Mouse (Mus musculus): ENCODE measurements around the gene Atf7. TPM values are rescaled to one million over a fixed set of nuclear protein-coding genes. Genes with fewer than 3 reads are reported as not detected.
"Not testable (repeated sequence)": the region's sequence is repeated elsewhere in the genome, so short reads cannot be mapped to it uniquely, and the experiment has no call there.

The Atf7 gene
- polyA plus RNA-seq, 1 experiment from 2014 or later, result 40.6 TPM

GRCm38 (mm10) chr15:102663825-102664224, 38.6 kb upstream of the Atf7 start:
- no peak for ATAC-seq (ENCODE audit: insufficient read depth, low FRiP score)
- Histone ChIP-seq H3K27me3 (ENCODE audit: control insufficient read depth, insufficient read depth, low read length) (no peaks in the 10 kb centered on the region), H3K36me3 (ENCODE audit: control insufficient read depth, insufficient read depth, low read length) (peaks cover 20% of the 10 kb centered on the region; the same call in 1 of the 2 replicates), H3K4me3 (replicated peaks; ENCODE audit: low read length) (no peak overlapping the region), H3K9ac (ENCODE audit: low read length) (no peak overlapping the region), H3K27ac (ENCODE audit: low read length) (no peak overlapping the region), H3K4me1 (ENCODE audit: control insufficient read depth, insufficient read depth, low read length) (peaks cover 4% of the 10 kb centered on the region; the same call in 1 of the 2 replicates), H3K4me2 (ENCODE audit: low read depth, low read length) (no peak overlapping the region), H3K9me3 (replicated peaks; ENCODE audit: control insufficient read depth, low read length) (no peaks in the 10 kb centered on the region)
- WGBS, result 84% methylated on average over 8 of the region's 8 CpGs

GRCm38 (mm10) chr15:102662601-102663000, 37.3 kb upstream of the Atf7 start:
- H3K36me3 ChIP-seq (ENCODE audit: control insufficient read depth, insufficient read depth, low read length), result peaks cover 20% of the 10 kb centered on the region; the same call in 1 of the 2 replicates
- ATAC-seq (ENCODE audit: insufficient read depth, low FRiP score), result not testable (repeated sequence)
- WGBS, result no CpG with 5 or more reads among the region's 2 CpGs

DNA sequence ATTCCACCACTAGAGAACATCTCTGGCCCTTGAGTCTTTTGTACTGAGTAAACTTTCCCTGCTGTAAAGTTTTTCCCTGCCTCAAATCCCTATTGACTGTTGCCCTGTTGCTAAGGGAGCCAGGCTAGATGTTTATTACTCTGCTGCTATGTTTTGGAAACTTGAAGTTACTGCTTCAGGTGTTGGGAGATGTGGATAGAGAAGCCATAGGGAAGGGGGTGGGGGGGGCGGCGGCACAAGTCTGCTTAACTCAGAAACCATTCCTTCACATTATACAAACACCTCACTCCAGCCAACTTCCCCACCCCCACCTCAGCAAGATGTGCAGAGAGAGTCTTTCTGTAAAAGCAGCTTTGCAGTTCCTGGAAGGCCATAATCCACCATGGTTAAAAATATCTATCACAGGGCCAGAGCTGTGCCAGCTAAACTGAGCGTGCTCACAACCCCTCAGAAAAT, 32.7 kb upstream of the Atf7 start:
- Histone ChIP-seq H3K36me3 (ENCODE audit: control insufficient read depth, insufficient read depth, low read length) (0 out of 2 replicates have a peak, but pooled peaks cover 8% of the 10 kb centered on the region), H3K4me3 (replicated peaks; ENCODE audit: low read length) (no peak overlapping the region), H3K27ac (ENCODE audit: low read length) (peak overlapping the region; percentile 99), H3K4me2 (ENCODE audit: low read depth, low read length) (no peak overlapping the region), H3K4me1 (ENCODE audit: control insufficient read depth, insufficient read depth, low read length) (peaks cover 26% of the 10 kb centered on the region), H3K9me3 (replicated peaks; ENCODE audit: control insufficient read depth, low read length) (no peaks in the 10 kb centered on the region), H3K9ac (ENCODE audit: low read length) (peak overlapping the region; percentile 36; the same call in 1 of the 2 replicates), H3K27me3 (ENCODE audit: control insufficient read depth, insufficient read depth, low read length) (no peaks in the 10 kb centered on the region)
- peak; percentile 68 for ATAC-seq (ENCODE audit: insufficient read depth, low FRiP score)
- WGBS, result 27% methylated on average over 3 of the region's 3 CpGs

More at GRCm38 (mm10) chr15:102662601-102663000, 37.3 kb upstream of the Atf7 start:
- not testable (repeated sequence) for H3K9me3 ChIP-seq (replicated peaks; ENCODE audit: control insufficient read depth, low read length); H3K4me3 ChIP-seq (replicated peaks; ENCODE audit: low read length); H3K27ac ChIP-seq (ENCODE audit: low read length); H3K4me2 ChIP-seq (ENCODE audit: low read depth, low read length); H3K27me3 ChIP-seq (ENCODE audit: control insufficient read depth, insufficient read depth, low read length); H3K9ac ChIP-seq (ENCODE audit: low read length)
- H3K4me1 ChIP-seq (ENCODE audit: control insufficient read depth, insufficient read depth, low read length), result peaks cover 11% of the 10 kb centered on the region

- Histone ChIP-seq H3K9ac (ENCODE audit: low read length) (peak overlapping the region; percentile 58), H3K36me3 (ENCODE audit: control insufficient read depth, insufficient read depth, low read length) (0 out of 2 replicates have a peak, but pooled peaks cover 8% of the 10 kb centered on the region), H3K4me2 (ENCODE audit: low read depth, low read length) (peak overlapping the region; percentile 42), H3K27ac (ENCODE audit: low read length) (peak overlapping the region; percentile 99), H3K4me1 (ENCODE audit: control insufficient read depth, insufficient read depth, low read length) (peaks cover 26% of the 10 kb centered on the region), H3K27me3 (ENCODE audit: control insufficient read depth, insufficient read depth, low read length) (no peaks in the 10 kb centered on the region), H3K9me3 (replicated peaks; ENCODE audit: control insufficient read depth, low read length) (no peaks in the 10 kb centered on the region), H3K4me3 (replicated peaks; ENCODE audit: low read length) (no peak overlapping the region)
- WGBS, result 8% methylated on average over 4 of the region's 4 CpGs
- ATAC-seq (ENCODE audit: insufficient read depth, low FRiP score), result peak; percentile 89
Observed at GRCm38 (mm10) chr15:102656658-102657057, 31.4 kb upstream of the Atf7 start.

- H3K4me2 ChIP-seq (ENCODE audit: low read depth, low read length); H3K27me3 ChIP-seq (ENCODE audit: control insufficient read depth, insufficient read depth, low read length); H3K27ac ChIP-seq (ENCODE audit: low read length); H3K9me3 ChIP-seq (replicated peaks; ENCODE audit: control insufficient read depth, low read length); ATAC-seq (ENCODE audit: insufficient read depth, low FRiP score); H3K4me3 ChIP-seq (replicated peaks; ENCODE audit: low read length); H3K9ac ChIP-seq (ENCODE audit: low read length); H3K36me3 ChIP-seq (ENCODE audit: control insufficient read depth, insufficient read depth, low read length): not testable (repeated sequence)
- WGBS, result 88% methylated on average over 8 of the region's 9 CpGs
- peaks cover 14% of the 10 kb centered on the region for H3K4me1 ChIP-seq (ENCODE audit: control insufficient read depth, insufficient read depth, low read length)
Observed at GRCm38 (mm10) chr15:102651928-102652660, 26.8 kb upstream of the Atf7 start.

DNA sequence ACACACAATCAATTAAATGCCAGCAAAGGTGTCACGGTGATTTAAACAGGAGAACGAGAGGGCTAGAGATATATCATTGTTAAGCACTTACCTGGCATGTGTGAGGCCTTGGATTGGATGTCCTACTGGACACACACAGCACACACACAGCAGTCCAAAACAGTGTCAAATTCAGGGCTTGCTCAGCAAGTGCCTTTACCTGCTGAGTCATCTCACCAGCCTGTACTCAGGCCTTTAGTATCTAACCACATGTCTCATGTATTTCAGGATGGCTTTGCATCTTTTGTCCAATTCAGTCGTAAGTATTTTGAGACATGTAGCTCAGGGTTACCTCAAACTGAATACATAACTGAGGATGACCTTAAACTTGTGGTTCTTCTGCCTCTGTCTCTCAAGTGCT, 25.8 kb upstream of the Atf7 start:
- Histone ChIP-seq H3K4me2 (ENCODE audit: low read depth, low read length) (no peak overlapping the region), H3K36me3 (ENCODE audit: control insufficient read depth, insufficient read depth, low read length) (no peaks in the 10 kb centered on the region), H3K27ac (ENCODE audit: low read length) (no peak overlapping the region), H3K9me3 (replicated peaks; ENCODE audit: control insufficient read depth, low read length) (no peaks in the 10 kb centered on the region), H3K4me1 (ENCODE audit: control insufficient read depth, insufficient read depth, low read length) (peaks cover 4% of the 10 kb centered on the region), H3K27me3 (ENCODE audit: control insufficient read depth, insufficient read depth, low read length) (no peaks in the 10 kb centered on the region), H3K4me3 (replicated peaks; ENCODE audit: low read length) (no peak overlapping the region), H3K9ac (ENCODE audit: low read length) (no peak overlapping the region)
- 57% methylated on average over 3 of the region's 3 CpGs for WGBS
- no peak for ATAC-seq (ENCODE audit: insufficient read depth, low FRiP score)

GRCm38 (mm10) chr15:102635817-102636216, 10.6 kb upstream of the Atf7 start:
- 76% methylated on average over 3 of the region's 3 CpGs for WGBS
- Histone ChIP-seq H3K4me1 (ENCODE audit: control insufficient read depth, insufficient read depth, low read length) (no peaks in the 10 kb centered on the region), H3K9ac (ENCODE audit: low read length) (no peak overlapping the region), H3K9me3 (replicated peaks; ENCODE audit: control insufficient read depth, low read length) (no peaks in the 10 kb centered on the region), H3K36me3 (ENCODE audit: control insufficient read depth, insufficient read depth, low read length) (no peaks in the 10 kb centered on the region), H3K4me3 (replicated peaks; ENCODE audit: low read length) (no peak overlapping the region), H3K4me2 (ENCODE audit: low read depth, low read length) (no peak overlapping the region), H3K27ac (ENCODE audit: low read length) (no peak overlapping the region), H3K27me3 (ENCODE audit: control insufficient read depth, insufficient read depth, low read length) (no peaks in the 10 kb centered on the region)
- ATAC-seq (ENCODE audit: insufficient read depth, low FRiP score), result no peak

- Histone ChIP-seq H3K27ac (ENCODE audit: low read length) (no peak overlapping the region), H3K9ac (ENCODE audit: low read length) (no peak overlapping the region), H3K4me2 (ENCODE audit: low read depth, low read length) (no peak overlapping the region), H3K27me3 (ENCODE audit: control insufficient read depth, insufficient read depth, low read length) (no peaks in the 10 kb centered on the region), H3K9me3 (replicated peaks; ENCODE audit: control insufficient read depth, low read length) (no peaks in the 10 kb centered on the region), H3K36me3 (ENCODE audit: control insufficient read depth, insufficient read depth, low read length) (no peaks in the 10 kb centered on the region), H3K4me3 (replicated peaks; ENCODE audit: low read length) (no peak overlapping the region), H3K4me1 (ENCODE audit: control insufficient read depth, insufficient read depth, low read length) (no peaks in the 10 kb centered on the region)
- no peak for ATAC-seq (ENCODE audit: insufficient read depth, low FRiP score)
- WGBS, result 90% methylated on average over 8 of the region's 8 CpGs
Observed at GRCm38 (mm10) chr15:102634684-102635083, 9.4 kb upstream of the Atf7 start.

DNA sequence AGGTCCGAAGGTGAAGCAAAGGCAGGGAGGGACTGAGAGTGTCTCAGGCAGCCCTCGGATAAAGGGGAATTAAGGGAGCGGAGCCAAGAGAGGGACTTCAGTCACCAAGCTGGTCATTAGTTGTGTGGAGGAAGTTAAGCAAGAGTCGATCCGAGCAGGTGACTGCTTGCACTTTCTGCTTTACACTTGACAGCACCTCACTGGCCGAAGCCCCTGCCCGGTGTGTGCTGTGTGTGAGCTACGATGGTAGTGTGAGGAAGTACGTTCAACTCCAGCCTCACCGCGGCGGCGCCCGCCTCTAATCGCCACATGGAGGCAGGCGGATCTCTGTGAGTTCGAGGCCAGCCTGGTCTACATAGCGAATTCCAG, 407 bp upstream of the Atf7 start:
- H3K27me3 ChIP-seq (ENCODE audit: control insufficient read depth, insufficient read depth, low read length), result no peaks in the 10 kb centered on the region
- peak overlapping the region; percentile 97 for H3K9ac ChIP-seq (ENCODE audit: low read length)
- peak overlapping the region; percentile 78 for H3K4me2 ChIP-seq (ENCODE audit: low read depth, low read length)
- H3K36me3 ChIP-seq (ENCODE audit: control insufficient read depth, insufficient read depth, low read length), result no peaks in the 10 kb centered on the region
- under 1% methylated on average over 18 of the region's 18 CpGs for WGBS
- H3K4me1 ChIP-seq (ENCODE audit: control insufficient read depth, insufficient read depth, low read length), result peaks cover 12% of the 10 kb centered on the region
- H3K4me3 ChIP-seq (replicated peaks; ENCODE audit: low read length), result peak overlapping the region; percentile 79
- peak overlapping the region; percentile 100 for H3K27ac ChIP-seq (ENCODE audit: low read length)
- H3K9me3 ChIP-seq (replicated peaks; ENCODE audit: control insufficient read depth, low read length), result no peaks in the 10 kb centered on the region
- ATAC-seq (ENCODE audit: insufficient read depth, low FRiP score), result peak; percentile 4
